Mouse (Mus musculus) testis, adult 2 months (tissue): Measurements from ENCODE around the gene Gm49776.

Source experiments
- CTCF ChIP-seq: fragments of 200-500 bp; IDR thresholded peaks from 2 replicates; pipeline ENCODE4 v1.5.1; 2012; ENCODE audit warnings: low read depth, mild to moderate bottlenecking, inconsistent platforms, low read length, moderate library complexity; ENCODE audit not compliant: control insufficient read depth, insufficient read depth, insufficient replicate concordance
- POLR2A ChIP-seq: fragments of 200-500 bp; IDR thresholded peaks from 2 replicates; pipeline ENCODE4 v1.6.1; 2012; ENCODE audit warnings: low read depth, mild to moderate bottlenecking, inconsistent platforms, low read length, moderate library complexity; ENCODE audit not compliant: control insufficient read depth

GRCm38 (mm10) chr16:18241581-18241980 lies 16.5 kb downstream of the Gm49776 start:
- TF ChIP-seq POLR2A = no peak
- TF ChIP-seq CTCF = no peak
